Mouse (Mus musculus): ENCODE data around the gene Mgst3. TPM values are rescaled to one million over a fixed set of nuclear protein-coding genes. Genes with fewer than 3 reads are reported as not detected.
A peak's percentile ranks its signal among the peaks of the same experiment; 100 is the strongest.

Mgst3 gene
- total RNA-seq (2021): 100 to 1,000 TPM; 127 to 141 TPM
- long read RNA-seq, transcript Mgst3-201 (6 exons, 1,097 nt): major isoform, 436 of 463 reads
- long read RNA-seq, partial matches to known transcripts: 15 of 463 reads
- long read RNA-seq, other reads (novel, unspliced or antisense): 12 of 463 reads

GRCm38 (mm10) chr1:167393683-167394492 is at the start of gene Mgst3:
Gene Mgst3, minus strand, starts transcription at chr1:167393841.
- DNase-seq (ENCODE audit: low spot score in 2 of 2): peak; percentile 95 to 96

DNA sequence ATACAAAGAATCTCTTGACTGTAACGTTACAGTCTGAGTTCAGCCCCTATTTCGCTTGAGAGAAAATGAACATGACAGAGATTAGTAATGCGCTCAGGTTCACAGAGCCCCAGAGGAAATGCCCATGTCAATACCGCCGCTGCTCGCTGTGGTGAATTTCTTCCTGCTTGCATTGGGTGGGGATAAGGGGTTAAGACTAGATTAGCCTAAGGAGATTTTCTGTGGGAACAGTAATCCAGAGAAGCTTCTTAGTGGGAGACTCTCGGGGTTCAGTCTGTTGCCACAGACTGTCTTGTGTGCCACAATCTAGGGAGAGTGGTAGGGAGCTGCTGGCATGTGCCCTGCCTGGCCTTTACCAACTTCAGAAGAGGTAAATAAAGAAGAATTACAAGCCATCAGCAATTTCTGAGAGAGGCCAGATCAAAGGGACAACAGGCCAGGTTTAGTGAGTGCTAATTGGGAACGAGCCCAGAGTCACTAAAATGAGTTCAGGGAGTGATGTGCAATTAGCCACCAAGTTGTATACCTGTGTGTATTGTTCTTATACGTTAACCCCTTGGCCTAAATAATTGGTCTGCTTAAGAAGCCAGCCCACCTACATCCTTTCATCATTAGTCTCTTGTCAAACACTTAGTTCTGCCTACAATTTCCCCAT is 44.7 kb upstream of the Mgst3 start:
- DNase-seq (ENCODE audit: low spot score in 2 of 2): no peak

DNA sequence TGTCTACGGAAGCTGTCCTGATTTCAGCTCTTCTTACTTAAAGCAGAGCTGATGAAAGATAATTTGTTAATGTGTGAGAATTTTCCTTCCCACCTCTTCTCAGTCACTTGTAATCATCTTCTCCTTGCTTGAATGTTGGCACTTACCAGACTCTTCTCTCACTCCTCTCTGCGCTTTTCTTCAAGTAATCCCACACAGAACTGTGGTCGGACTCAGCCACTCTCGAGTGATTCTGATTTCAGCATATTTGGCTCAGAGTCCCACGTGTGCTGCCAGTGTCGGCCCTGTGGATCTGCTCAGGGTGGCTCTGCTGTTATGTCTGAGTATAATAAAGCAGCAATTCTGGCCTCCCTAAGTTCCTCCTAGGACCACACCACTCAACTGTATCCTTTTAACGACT is 43.5 kb upstream of the Mgst3 start:
- no peak for DNase-seq (ENCODE audit: low spot score in 2 of 2)

- no peak for DNase-seq (ENCODE audit: low spot score in 2 of 2)
Observed at GRCm38 (mm10) chr1:167436186-167436975, 42.7 kb upstream of the Mgst3 start.

DNA sequence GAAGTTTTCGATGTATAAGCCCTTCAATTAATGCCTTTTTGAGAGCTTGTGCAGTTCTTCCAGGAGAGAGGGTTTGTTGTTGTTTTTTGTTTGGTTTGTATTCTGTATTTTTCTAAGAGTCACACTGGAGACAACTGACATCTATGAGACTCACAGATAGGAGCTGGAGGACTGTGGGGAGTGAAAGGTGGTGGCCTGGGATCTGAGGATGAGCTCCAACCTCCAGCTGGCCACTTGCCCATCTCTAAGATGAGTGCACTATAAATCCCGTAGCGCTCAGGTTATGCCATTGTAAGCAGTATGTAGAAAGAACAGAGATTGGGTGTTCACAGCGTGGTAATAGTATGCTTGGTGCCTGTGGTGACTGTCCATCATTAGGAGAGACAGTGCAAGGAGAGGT is 41.3 kb upstream of the Mgst3 start:
- no peak for DNase-seq (ENCODE audit: low spot score in 2 of 2)

- DNase-seq (ENCODE audit: low spot score in 2 of 2): no peak
Observed at GRCm38 (mm10) chr1:167430976-167431676, 37.5 kb upstream of the Mgst3 start.

DNA sequence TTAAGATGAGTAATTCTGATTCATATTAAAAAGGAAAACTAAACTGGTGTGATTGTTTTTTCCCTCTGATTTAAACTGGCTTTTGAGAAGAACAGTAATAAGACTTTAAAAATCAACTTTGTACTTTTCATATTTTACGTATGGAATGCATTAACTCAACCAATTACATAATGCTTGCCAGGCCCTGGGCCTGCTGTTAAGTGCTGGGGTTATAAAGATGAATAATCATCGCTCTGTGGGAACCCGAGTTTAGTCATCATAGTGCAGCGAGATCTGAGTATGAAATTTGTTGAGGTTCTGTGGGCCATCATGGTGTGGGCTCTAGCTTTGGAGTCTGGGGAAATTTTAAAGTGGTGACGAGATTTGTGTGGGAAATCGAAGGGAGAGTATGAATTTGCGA is 33.0 kb upstream of the Mgst3 start:
- DNase-seq (ENCODE audit: low spot score in 2 of 2): no peak

DNA sequence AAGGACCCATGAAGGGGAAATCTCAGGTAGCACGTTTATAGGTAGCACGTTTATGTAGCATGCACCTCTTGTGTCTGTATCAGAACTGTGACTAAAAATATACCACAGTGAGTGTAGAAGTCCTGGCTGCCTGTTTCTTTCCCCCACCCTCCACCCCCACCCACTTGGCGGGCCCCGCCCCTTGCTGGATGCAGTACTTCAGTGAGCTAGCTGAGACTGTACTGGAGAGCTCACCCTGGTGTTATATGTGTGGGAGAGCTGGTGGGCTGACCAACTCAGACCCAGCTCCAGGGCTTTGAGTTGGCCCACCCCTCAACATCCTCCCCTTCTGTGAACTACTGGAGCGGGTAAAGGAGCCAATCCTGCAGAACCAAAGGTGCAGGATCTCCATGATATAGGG is 31.9 kb upstream of the Mgst3 start:
- no peak for DNase-seq (ENCODE audit: low spot score in 2 of 2)

DNA sequence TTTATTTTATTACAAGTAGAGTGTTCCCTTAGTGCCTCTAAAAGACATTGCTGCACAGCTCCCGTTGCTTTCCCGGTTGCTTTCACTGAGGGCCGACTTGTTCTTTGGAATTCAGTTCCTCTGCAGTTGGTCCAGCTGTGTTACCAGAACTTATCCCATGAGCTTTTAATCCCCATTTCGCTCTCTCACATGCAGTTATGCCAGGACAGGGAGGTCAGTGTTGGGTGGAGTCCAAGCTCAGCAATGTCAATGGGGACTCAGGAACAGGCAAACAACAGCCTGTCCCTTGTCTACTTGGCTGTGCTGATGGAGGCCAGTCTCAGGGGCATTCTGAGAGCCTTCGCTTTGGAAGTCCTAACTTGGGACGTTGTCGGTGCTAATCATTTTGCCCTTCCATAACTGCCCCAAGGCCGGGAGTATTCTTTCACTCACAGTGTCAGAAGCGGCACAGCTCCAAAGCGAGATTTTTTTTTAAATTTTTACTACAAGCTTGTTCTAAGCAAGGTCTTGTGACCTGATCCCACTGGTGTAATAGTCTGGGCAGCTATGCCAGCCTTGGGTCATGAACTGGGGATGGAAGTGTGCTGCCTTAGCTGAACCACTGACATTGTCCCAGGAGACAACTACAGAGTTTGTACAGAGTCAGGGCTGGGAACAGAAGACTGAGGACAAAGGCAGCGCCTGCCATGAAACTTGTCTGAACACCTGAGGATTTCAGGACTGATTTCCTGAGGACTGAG is 29.0 kb upstream of the Mgst3 start:
- no peak for DNase-seq (ENCODE audit: low spot score in 2 of 2)

- DNase-seq (ENCODE audit: low spot score in 2 of 2): peak; percentile 87
Observed at GRCm38 (mm10) chr1:167414846-167415245, 21.2 kb upstream of the Mgst3 start.

DNA sequence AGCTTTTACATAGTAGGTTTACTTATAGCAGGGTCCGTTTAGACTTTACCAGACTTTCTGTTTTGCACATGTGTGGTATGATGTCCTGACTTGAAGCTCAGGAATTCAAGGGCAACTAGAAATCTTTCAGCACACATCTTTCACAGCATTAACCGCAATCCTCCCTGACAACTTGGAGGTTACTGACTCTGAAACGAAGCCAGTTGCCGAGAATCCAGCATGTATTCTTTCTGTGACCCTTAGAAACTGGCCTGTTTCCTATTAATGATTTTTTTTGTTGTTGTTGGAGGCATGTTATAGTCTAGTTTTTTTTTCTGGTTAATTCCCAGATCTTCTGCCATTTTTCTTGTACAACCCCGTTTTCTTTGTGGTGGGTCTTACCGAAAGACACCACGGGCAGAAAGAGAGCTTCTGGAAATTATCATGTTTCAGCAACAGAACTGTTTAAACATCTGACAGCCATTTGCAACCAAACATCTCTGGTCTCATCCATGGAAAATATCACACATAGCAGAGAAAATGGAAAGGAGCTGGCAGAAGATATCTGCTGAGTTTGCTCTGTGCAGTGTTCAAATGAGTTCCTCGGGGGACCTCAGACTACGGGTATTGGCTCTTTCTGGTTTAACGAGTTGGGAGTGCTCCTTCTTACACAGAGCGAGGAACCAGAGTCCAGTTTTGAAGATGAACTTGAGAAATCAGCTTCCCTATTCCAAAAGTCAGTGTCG is 18.5 kb upstream of the Mgst3 start:
- DNase-seq (ENCODE audit: low spot score in 2 of 2): no peak

DNA sequence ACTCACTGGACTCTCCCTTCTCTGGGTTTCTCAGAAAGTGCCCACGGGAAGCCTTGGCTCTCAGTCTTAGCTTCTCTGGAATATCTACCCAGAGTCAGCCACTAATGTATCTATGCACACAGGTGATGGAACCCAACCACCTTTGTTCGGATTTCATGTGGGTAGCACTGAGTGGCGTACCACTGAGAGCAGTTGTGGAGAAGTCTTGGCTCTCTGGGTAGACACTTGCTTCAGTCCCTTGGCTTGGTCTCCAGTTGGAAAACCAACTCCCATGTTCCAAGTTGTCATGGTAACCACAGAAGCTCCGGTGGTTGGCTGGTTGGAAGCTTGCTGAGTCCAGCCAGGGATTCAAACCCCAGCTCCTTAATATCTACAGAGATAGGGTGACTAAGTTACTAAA is 16.0 kb upstream of the Mgst3 start:
- no peak for DNase-seq (ENCODE audit: low spot score in 2 of 2)

DNA sequence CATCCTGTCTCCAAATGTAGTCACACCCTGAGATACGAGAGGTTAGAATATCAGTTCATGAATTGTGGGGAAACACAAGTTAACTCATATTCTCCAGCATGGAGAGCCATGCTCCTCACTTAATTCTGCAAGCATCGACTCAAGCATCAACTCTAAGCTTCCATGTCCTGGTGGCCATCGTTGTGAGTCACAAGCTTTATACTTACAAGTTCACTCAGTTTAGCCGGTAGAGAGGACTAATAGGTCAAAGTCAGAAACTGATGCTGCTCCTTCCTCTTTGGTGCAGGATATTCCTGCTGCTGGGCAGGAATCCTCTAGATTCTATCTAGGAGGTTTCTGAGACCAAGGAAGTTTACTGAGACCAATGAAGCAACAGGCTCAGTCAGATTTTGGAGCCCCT is 11.6 kb upstream of the Mgst3 start:
- DNase-seq (ENCODE audit: low spot score in 2 of 2): no peak

GRCm38 (mm10) chr1:167393281-167393680 is 360 bp downstream of the Mgst3 start:
- DNase-seq (ENCODE audit: low spot score in 2 of 2): no peak

DNA sequence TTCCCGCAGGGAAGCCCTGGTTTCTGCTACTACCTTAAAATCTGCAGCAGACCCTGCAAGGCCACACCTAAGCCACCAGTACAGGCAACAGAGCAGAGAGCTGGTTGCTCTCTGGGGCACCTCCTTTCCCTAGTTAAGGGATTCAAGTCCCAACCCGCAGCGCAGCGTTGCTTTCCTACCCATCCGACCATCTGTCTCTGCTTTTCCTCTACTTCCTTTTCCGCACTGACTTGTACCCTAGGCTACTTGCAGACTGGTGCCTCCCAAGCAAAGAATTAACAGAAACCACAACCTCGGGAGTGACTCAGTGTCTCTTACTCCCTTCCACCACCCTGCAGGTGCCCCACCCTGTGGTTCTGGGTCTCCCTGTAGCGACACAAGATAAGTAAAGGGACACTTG is 954 bp downstream of the Mgst3 start:
- DNase-seq (ENCODE audit: low spot score in 2 of 2): peak in 1 of 2 experiments; percentile 25

DNA sequence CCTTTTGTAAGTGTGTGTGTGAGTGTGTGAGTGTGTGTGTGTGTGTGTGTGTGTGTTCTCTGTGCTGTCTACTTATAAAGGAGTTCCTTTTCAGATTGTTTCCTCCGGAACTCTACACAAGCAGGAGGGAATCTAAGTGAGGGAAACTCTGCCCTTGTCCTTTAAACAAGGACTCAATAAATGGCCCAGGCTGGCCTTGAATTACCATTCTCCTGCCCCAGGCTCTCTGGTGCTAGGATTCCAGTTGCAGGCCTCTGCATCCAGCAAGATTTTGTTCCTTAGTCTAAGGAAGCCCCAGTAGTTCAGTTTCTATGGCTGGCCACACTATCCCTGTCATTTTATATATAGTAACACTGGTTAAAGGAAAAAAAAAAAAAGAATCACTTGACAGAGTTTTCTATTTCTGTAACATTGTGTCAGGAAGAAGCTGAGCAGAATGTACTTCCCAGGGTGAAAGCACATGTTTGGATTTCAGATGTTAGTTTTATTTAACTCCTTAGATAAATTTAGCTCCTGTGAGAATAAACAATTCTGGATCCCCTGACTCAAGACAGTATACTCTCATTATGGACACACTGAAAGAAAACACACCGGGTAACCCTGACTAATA is 1.5 kb downstream of the Mgst3 start:
- no peak for DNase-seq (ENCODE audit: low spot score in 2 of 2)

DNA sequence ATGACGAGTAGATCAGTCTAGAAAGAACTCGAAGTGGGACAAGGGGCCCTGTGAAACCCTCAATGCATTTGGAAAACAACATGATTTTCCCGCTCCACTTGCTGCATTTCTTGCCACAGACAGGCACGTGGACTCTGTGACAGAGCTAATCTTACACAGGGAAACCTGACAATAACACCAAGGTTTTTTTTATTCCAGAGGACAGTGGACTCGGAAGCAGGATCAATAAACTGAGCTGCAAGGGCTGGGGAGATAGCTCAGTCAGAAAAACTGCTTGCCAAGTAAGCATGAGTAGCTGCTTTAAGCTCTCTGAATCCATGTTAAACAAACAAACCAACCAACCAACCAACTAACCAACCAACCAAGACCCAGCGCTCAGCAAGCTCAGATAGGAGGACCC is 2.4 kb downstream of the Mgst3 start:
- DNase-seq (ENCODE audit: low spot score in 2 of 2): no peak

- no peak for DNase-seq (ENCODE audit: low spot score in 2 of 2)
Observed at GRCm38 (mm10) chr1:167390381-167390780, 3.3 kb downstream of the Mgst3 start.

DNA sequence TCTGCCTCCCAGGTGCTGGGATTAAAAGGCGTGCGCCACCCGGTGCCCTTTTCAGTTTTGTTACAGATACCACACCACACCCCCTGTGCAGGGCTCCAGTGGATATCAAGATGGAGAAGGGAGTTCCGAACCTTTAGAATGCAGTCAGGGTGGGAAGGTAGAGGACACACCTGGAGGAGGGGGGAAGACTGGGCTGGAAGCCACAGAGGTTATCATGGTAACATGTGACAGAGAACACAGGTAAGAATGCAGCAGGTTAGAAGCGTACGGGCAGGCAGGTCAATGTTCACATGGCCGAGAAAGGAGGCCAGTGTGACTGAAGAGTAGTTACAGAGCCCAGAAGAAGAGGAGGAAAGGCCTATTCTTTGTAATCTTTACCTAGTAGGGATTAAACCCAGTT is 4.1 kb downstream of the Mgst3 start:
- DNase-seq (ENCODE audit: low spot score in 2 of 2): no peak
